Mouse (Mus musculus): Measurements from ENCODE around the gene Anapc7. TPM values are rescaled to one million over a fixed set of nuclear protein-coding genes. Genes with fewer than 3 reads are reported as not detected.

The Anapc7 gene
- 51.0 and 54.3 TPM in 2 replicates for polyA plus RNA-seq (2012; rRNA removed)

DNA sequence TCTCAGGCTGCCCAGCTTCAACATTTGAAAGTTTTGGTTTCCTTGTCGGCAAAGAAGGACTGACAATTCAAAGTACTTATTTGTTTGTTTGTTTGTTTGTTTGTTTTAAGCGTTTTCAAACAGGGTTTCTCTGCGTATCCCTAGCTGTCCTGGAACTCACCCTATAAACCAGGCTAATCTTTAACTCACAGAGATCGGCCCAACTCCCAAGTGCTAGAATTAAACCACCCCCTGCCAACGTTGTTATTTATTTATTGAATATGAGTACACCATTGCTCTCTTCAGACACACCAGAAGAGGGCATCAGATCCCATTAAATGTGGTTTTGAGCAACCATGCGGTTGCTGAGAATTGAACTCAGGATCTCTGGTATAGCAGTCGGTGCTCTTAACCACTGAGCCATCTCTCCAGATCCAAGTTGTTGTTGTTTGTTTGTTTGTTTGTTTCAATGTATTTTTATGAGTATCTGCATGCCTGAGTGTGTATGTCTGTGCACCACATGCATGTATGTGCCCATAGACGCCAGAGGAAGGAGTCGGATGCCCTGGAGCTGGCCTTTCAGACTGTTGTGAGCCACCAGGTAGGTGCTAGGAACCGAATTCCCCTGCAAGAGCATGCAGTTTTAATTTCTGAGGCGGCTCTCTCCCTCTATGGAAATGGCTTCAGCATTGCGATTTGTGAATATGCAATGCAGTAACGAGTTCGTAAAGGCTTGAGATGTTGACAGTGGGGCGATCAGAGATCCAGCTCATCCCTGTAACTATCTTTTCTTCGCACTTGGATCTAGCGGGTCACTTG is at the start of gene Anapc7:
Gene Anapc7 (plus strand): TSS at position 423 of the 798 bp plus-strand sequence.

DNA sequence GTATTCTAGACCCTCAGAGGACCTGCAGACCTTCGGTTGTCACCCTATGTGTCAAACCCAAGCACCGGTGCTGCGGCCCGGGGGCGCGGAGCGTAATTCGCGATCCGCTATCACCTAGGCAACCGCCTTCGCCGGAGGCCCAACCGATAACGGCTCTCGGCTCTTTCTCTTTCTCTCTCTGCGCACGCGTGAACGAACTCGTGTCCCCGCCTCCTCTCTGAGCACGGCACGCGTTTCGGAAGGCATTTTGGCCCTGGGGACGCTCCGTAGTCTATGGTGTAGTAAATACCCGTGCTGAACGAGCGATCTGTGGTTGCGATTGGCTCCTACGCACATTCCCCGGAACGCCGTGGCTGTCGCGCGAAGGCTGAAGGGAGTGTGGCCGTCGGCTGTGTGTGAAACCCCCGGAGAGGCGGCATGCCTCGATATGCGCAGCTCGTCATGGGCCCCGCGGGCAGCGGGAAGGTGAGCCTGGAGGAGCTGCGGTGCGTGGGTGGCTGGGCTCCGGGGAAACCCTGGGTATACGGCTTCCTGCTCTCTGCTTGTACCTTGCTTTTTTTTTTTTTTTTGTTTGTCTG is 49.2 kb upstream of the Anapc7 start, which contains the start of gene Fam216a:
Gene Fam216a (minus strand): TSS at position 173 of the 578 bp plus-strand sequence.

DNA sequence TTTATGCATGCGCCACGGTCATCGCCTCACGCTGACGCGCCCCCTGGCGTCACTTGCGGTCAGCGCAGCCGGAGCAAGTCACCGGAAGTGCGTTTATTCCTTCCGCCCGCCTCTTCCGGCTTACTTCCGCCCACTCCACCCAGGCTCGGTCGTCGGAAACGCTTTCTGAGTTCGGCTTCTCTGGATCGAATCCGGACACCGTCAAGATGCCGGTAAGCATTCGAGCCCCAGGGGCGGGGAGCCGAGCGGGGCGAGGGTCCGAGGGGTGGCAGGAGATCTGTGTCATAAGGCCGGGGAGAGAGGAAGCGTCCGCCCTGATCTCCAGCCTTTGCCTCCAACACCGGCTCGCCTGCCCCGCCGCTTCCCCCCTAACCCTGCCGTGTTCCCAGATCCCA is 29.7 kb upstream of the Anapc7 start, which contains the start of gene Arpc3:
Gene Arpc3 (plus strand): TSS at position 93 of the 395 bp plus-strand sequence.

Other genes with a start within 250 kb of the Anapc7 start
- 2.2 and 3.1 TPM in 2 replicates for gene Hvcn1, start 214.9 kb upstream of the Anapc7 start, polyA plus RNA-seq (2012; rRNA removed)
- 36.5 and 38.8 TPM in 2 replicates for gene Tctn1, start 157.2 kb upstream of the Anapc7 start, polyA plus RNA-seq (2012; rRNA removed)
- gene Pptc7, start 137.3 kb upstream of the Anapc7 start, polyA plus RNA-seq (2012; rRNA removed) = 11.9 and 14.2 TPM in 2 replicates
- gene Rad9b, start 67.5 kb upstream of the Anapc7 start, polyA plus RNA-seq (2012; rRNA removed) = 21.7 and 22.8 TPM in 2 replicates
- 153 and 155 TPM in 2 replicates for gene Vps29, start 67.3 kb upstream of the Anapc7 start, polyA plus RNA-seq (2012; rRNA removed)
- 50.6 and 51.6 TPM in 2 replicates for gene Gpn3, start 49.8 kb upstream of the Anapc7 start, polyA plus RNA-seq (2012; rRNA removed)
- 125 and 136 TPM in 2 replicates for gene Fam216a, start 49.3 kb upstream of the Anapc7 start, polyA plus RNA-seq (2012; rRNA removed)
- gene Arpc3, start 29.8 kb upstream of the Anapc7 start, polyA plus RNA-seq (2012; rRNA removed) = 318 and 379 TPM in 2 replicates
- 102 and 113 TPM in 2 replicates for gene Atp2a2, start 80.5 kb downstream of the Anapc7 start, polyA plus RNA-seq (2012; rRNA removed)
- gene Ift81, start 192.8 kb downstream of the Anapc7 start, polyA plus RNA-seq (2012; rRNA removed) = 29.1 and 31.4 TPM in 2 replicates
- gene P2rx7, start 222.2 kb downstream of the Anapc7 start, polyA plus RNA-seq (2012; rRNA removed) = 4.3 and 6.2 TPM in 2 replicates